Mouse (Mus musculus) liver (tissue): ENCODE data around the gene Atp6v0a1.
"Not testable (repeated sequence)": the region's sequence is repeated elsewhere in the genome, so short reads cannot be mapped to it uniquely, and the experiment has no call there.

Experiments
- DNase-seq: peaks from one replicate; pipeline ENCODE4 v3.0.0-alpha.2; 2020; ENCODE audit warnings: mixed read lengths

The Atp6v0a1 gene

GRCm38 (mm10) chr11:100982087-100982486 lies 27.2 kb upstream of the Atp6v0a1 start:
- DNase-seq, result no peak

- peak; percentile 80 for DNase-seq
These were observed 26.0 kb upstream of the Atp6v0a1 start for GRCm38 (mm10) chr11:100983125-100983777.

- DNase-seq, result no peak
These were observed 25.5 kb upstream of the Atp6v0a1 start for GRCm38 (mm10) chr11:100983778-100984131.

- no peak for DNase-seq
These were observed 23.6 kb upstream of the Atp6v0a1 start for GRCm38 (mm10) chr11:100985607-100986006.

- DNase-seq, result no peak
These were observed 20.6 kb upstream of the Atp6v0a1 start for GRCm38 (mm10) chr11:100988674-100989073.

GRCm38 (mm10) chr11:100989666-100990065 lies 19.6 kb upstream of the Atp6v0a1 start:
- no peak for DNase-seq

GRCm38 (mm10) chr11:100991027-100991534 lies 18.2 kb upstream of the Atp6v0a1 start:
- no peak for DNase-seq

GRCm38 (mm10) chr11:100993437-100993836 lies 15.8 kb upstream of the Atp6v0a1 start:
- no peak for DNase-seq

- no peak for DNase-seq
These were observed 15.0 kb upstream of the Atp6v0a1 start for GRCm38 (mm10) chr11:100994233-100994632.

GRCm38 (mm10) chr11:100994655-100995054 lies 14.6 kb upstream of the Atp6v0a1 start:
- DNase-seq, result no peak

- no peak for DNase-seq
These were observed 12.8 kb upstream of the Atp6v0a1 start for GRCm38 (mm10) chr11:100996501-100996900.

- DNase-seq, result no peak
These were observed 10.4 kb upstream of the Atp6v0a1 start for GRCm38 (mm10) chr11:100998836-100999235.

GRCm38 (mm10) chr11:100999254-100999653 lies 10.0 kb upstream of the Atp6v0a1 start:
- DNase-seq, result no peak

GRCm38 (mm10) chr11:101001875-101002552 lies 7.2 kb upstream of the Atp6v0a1 start:
- not testable (repeated sequence) for DNase-seq

GRCm38 (mm10) chr11:101003025-101003685 lies 6.1 kb upstream of the Atp6v0a1 start:
- no peak for DNase-seq

GRCm38 (mm10) chr11:101008206-101009045 lies 826 bp upstream of the Atp6v0a1 start:
- DNase-seq, result no peak

GRCm38 (mm10) chr11:101009888-101010784 lies 884 bp downstream of the Atp6v0a1 start:
- DNase-seq, result peak; percentile 80

- no peak for DNase-seq
These were observed 2.4 kb downstream of the Atp6v0a1 start for GRCm38 (mm10) chr11:101011641-101012040.

GRCm38 (mm10) chr11:101023371-101023770 lies 14.1 kb downstream of the Atp6v0a1 start:
- DNase-seq, result no peak

GRCm38 (mm10) chr11:101024001-101024400 lies 14.7 kb downstream of the Atp6v0a1 start:
- no peak for DNase-seq

- no peak for DNase-seq
These were observed 17.9 kb downstream of the Atp6v0a1 start for GRCm38 (mm10) chr11:101027121-101027520.

- DNase-seq, result no peak
These were observed 20.1 kb downstream of the Atp6v0a1 start for GRCm38 (mm10) chr11:101029320-101029719.
